Mouse (Mus musculus): Measurements from ENCODE around the gene Acacb. TPM values are rescaled to one million over a fixed set of nuclear protein-coding genes. Genes with fewer than 3 reads are reported as not detected.

Gene Acacb
- polyA plus RNA-seq, 1 experiment = 0.84 TPM

- Histone ChIP-seq H3K36me3 (ENCODE audit: control insufficient read depth, insufficient read depth) (no peaks in the 10 kb centered on the region), H3ac (ENCODE audit: control insufficient read depth, insufficient read length) (no peak overlapping the region), H3K4me2 (ENCODE audit: low read depth) (no peak overlapping the region), H3K4me3 (no peak overlapping the region), H3K27me3 (ENCODE audit: control insufficient read depth, insufficient read depth, insufficient read length) (peaks cover 74% of the 10 kb centered on the region), H3K79me2 (ENCODE audit: control insufficient read depth, insufficient read depth) (no peaks in the 10 kb centered on the region)
- TF ChIP-seq TCF3 (IDR thresholded peaks at IDR 0.05; ENCODE audit: insufficient read length, low read depth) (no peak), USF1 (IDR thresholded peaks at IDR 0.05; ENCODE audit: low read depth) (no peak), TCF12 (IDR thresholded peaks at IDR 0.05; ENCODE audit: insufficient read depth, poor library complexity, severe bottlenecking) (no peak), CEBPB (IDR thresholded peaks at IDR 0.05; ENCODE audit: insufficient read depth, poor library complexity, severe bottlenecking) (no peak), MYOD1 (IDR thresholded peaks at IDR 0.05; ENCODE audit: control insufficient read depth in 1 of 3, insufficient read length in 2 of 3, low read depth in 2 of 3) (no peak), MAX (IDR thresholded peaks at IDR 0.05; ENCODE audit: low read depth) (no peak), POLR2AphosphoS2 (IDR thresholded peaks at IDR 0.05; ENCODE audit: insufficient read length, low read depth) (no peak), SRF (IDR thresholded peaks at IDR 0.05; ENCODE audit: control insufficient read depth, insufficient read length, low read depth) (no peak), POLR2A (IDR thresholded peaks at IDR 0.05; ENCODE audit: insufficient read length, low read depth) (no peak), MYOG (IDR thresholded peaks at IDR 0.05; ENCODE audit: control insufficient read depth in 1 of 3, insufficient read depth in 1 of 3, insufficient read length in 2 of 3, low read depth in 2 of 3) (no peak), E2F4 (IDR thresholded peaks at IDR 0.05; ENCODE audit: insufficient read depth) (no peak), REST (IDR thresholded peaks at IDR 0.05; ENCODE audit: insufficient read depth, insufficient read length) (no peak)
Observed at GRCm38 (mm10) chr5:114279382-114280143, 133.2 kb downstream of the Acacb start.

GRCm38 (mm10) chr5:114282346-114282745 is 136.0 kb downstream of the Acacb start:
- H3K4me2 ChIP-seq (ENCODE audit: low read depth) = no peak overlapping the region
- H3K27me3 ChIP-seq (ENCODE audit: control insufficient read depth, insufficient read depth, insufficient read length) = peaks cover 65% of the 10 kb centered on the region
- H3K36me3 ChIP-seq (ENCODE audit: control insufficient read depth, insufficient read depth) = no peaks in the 10 kb centered on the region
- TF ChIP-seq USF1 (IDR thresholded peaks at IDR 0.05; ENCODE audit: low read depth) (no peak), TCF12 (IDR thresholded peaks at IDR 0.05; ENCODE audit: insufficient read depth, poor library complexity, severe bottlenecking) (no peak), POLR2AphosphoS2 (IDR thresholded peaks at IDR 0.05; ENCODE audit: insufficient read length, low read depth) (no peak), MYOG (IDR thresholded peaks at IDR 0.05; ENCODE audit: control insufficient read depth in 1 of 3, insufficient read depth in 1 of 3, insufficient read length in 2 of 3, low read depth in 2 of 3) (no peak), MYOD1 (IDR thresholded peaks at IDR 0.05; ENCODE audit: control insufficient read depth in 1 of 3, insufficient read length in 2 of 3, low read depth in 2 of 3) (no peak), CEBPB (IDR thresholded peaks at IDR 0.05; ENCODE audit: insufficient read depth, poor library complexity, severe bottlenecking) (no peak), MAX (IDR thresholded peaks at IDR 0.05; ENCODE audit: low read depth) (no peak), E2F4 (IDR thresholded peaks at IDR 0.05; ENCODE audit: insufficient read depth) (no peak), TCF3 (IDR thresholded peaks at IDR 0.05; ENCODE audit: insufficient read length, low read depth) (no peak), REST (IDR thresholded peaks at IDR 0.05; ENCODE audit: insufficient read depth, insufficient read length) (no peak), SRF (IDR thresholded peaks at IDR 0.05; ENCODE audit: control insufficient read depth, insufficient read length, low read depth) (no peak), POLR2A (IDR thresholded peaks at IDR 0.05; ENCODE audit: insufficient read length, low read depth) (no peak)
- no peak overlapping the region for H3ac ChIP-seq (ENCODE audit: control insufficient read depth, insufficient read length)
- H3K4me3 ChIP-seq = no peak overlapping the region
- H3K79me2 ChIP-seq (ENCODE audit: control insufficient read depth, insufficient read depth) = no peaks in the 10 kb centered on the region

- H3K27me3 ChIP-seq (ENCODE audit: control insufficient read depth, insufficient read depth, insufficient read length) = peaks cover 66% of the 10 kb centered on the region
- H3K4me2 ChIP-seq (ENCODE audit: low read depth) = no peak overlapping the region
Observed at GRCm38 (mm10) chr5:114284604-114285397, 138.5 kb downstream of the Acacb start.

GRCm38 (mm10) chr5:114285398-114285700 is 139.0 kb downstream of the Acacb start:
- H3K79me2 ChIP-seq (ENCODE audit: control insufficient read depth, insufficient read depth) = no peaks in the 10 kb centered on the region
- H3K36me3 ChIP-seq (ENCODE audit: control insufficient read depth, insufficient read depth) = no peaks in the 10 kb centered on the region
- H3K4me2 ChIP-seq (ENCODE audit: low read depth) = no peak overlapping the region
- H3K4me3 ChIP-seq = no peak overlapping the region
- TF ChIP-seq SRF (IDR thresholded peaks at IDR 0.05; ENCODE audit: control insufficient read depth, insufficient read length, low read depth) = no peak
- no peak for TF ChIP-seq USF1 (IDR thresholded peaks at IDR 0.05; ENCODE audit: low read depth)
- no peak for TF ChIP-seq MYOD1 (IDR thresholded peaks at IDR 0.05; ENCODE audit: control insufficient read depth in 1 of 3, insufficient read length in 2 of 3, low read depth in 2 of 3)
- no peak for TF ChIP-seq MYOG (IDR thresholded peaks at IDR 0.05; ENCODE audit: control insufficient read depth in 1 of 3, insufficient read depth in 1 of 3, insufficient read length in 2 of 3, low read depth in 2 of 3)
- TF ChIP-seq MAX (IDR thresholded peaks at IDR 0.05; ENCODE audit: low read depth) = no peak
- TF ChIP-seq POLR2A (IDR thresholded peaks at IDR 0.05; ENCODE audit: insufficient read length, low read depth) = no peak
- TF ChIP-seq REST (IDR thresholded peaks at IDR 0.05; ENCODE audit: insufficient read depth, insufficient read length) = no peak
- no peak for TF ChIP-seq POLR2AphosphoS2 (IDR thresholded peaks at IDR 0.05; ENCODE audit: insufficient read length, low read depth)
- no peak for TF ChIP-seq TCF12 (IDR thresholded peaks at IDR 0.05; ENCODE audit: insufficient read depth, poor library complexity, severe bottlenecking)
- TF ChIP-seq CEBPB (IDR thresholded peaks at IDR 0.05; ENCODE audit: insufficient read depth, poor library complexity, severe bottlenecking) = no peak
- no peak for TF ChIP-seq TCF3 (IDR thresholded peaks at IDR 0.05; ENCODE audit: insufficient read length, low read depth)
- no peak for TF ChIP-seq E2F4 (IDR thresholded peaks at IDR 0.05; ENCODE audit: insufficient read depth)
- H3ac ChIP-seq (ENCODE audit: control insufficient read depth, insufficient read length) = no peak overlapping the region
- peaks cover 71% of the 10 kb centered on the region for H3K27me3 ChIP-seq (ENCODE audit: control insufficient read depth, insufficient read depth, insufficient read length)

More at GRCm38 (mm10) chr5:114284604-114285397, 138.5 kb downstream of the Acacb start:
- Histone ChIP-seq H3K4me3 (no peak overlapping the region), H3ac (ENCODE audit: control insufficient read depth, insufficient read length) (no peak overlapping the region), H3K79me2 (ENCODE audit: control insufficient read depth, insufficient read depth) (no peaks in the 10 kb centered on the region), H3K36me3 (ENCODE audit: control insufficient read depth, insufficient read depth) (no peaks in the 10 kb centered on the region)
- no peak for TF ChIP-seq REST (IDR thresholded peaks at IDR 0.05; ENCODE audit: insufficient read depth, insufficient read length)
- TF ChIP-seq MAX (IDR thresholded peaks at IDR 0.05; ENCODE audit: low read depth) = no peak
- TF ChIP-seq MYOG (IDR thresholded peaks at IDR 0.05; ENCODE audit: control insufficient read depth in 1 of 3, insufficient read depth in 1 of 3, insufficient read length in 2 of 3, low read depth in 2 of 3) = no peak
- no peak for TF ChIP-seq USF1 (IDR thresholded peaks at IDR 0.05; ENCODE audit: low read depth)
- no peak for TF ChIP-seq CEBPB (IDR thresholded peaks at IDR 0.05; ENCODE audit: insufficient read depth, poor library complexity, severe bottlenecking)
- TF ChIP-seq POLR2AphosphoS2 (IDR thresholded peaks at IDR 0.05; ENCODE audit: insufficient read length, low read depth) = no peak
- no peak for TF ChIP-seq MYOD1 (IDR thresholded peaks at IDR 0.05; ENCODE audit: control insufficient read depth in 1 of 3, insufficient read length in 2 of 3, low read depth in 2 of 3)
- no peak for TF ChIP-seq TCF12 (IDR thresholded peaks at IDR 0.05; ENCODE audit: insufficient read depth, poor library complexity, severe bottlenecking)
- TF ChIP-seq E2F4 (IDR thresholded peaks at IDR 0.05; ENCODE audit: insufficient read depth) = no peak
- no peak for TF ChIP-seq POLR2A (IDR thresholded peaks at IDR 0.05; ENCODE audit: insufficient read length, low read depth)
- TF ChIP-seq TCF3 (IDR thresholded peaks at IDR 0.05; ENCODE audit: insufficient read length, low read depth) = no peak
- no peak for TF ChIP-seq SRF (IDR thresholded peaks at IDR 0.05; ENCODE audit: control insufficient read depth, insufficient read length, low read depth)
